Mouse (Mus musculus): ENCODE results near the gene Olfr1338. TPM values are rescaled to one million over a fixed set of nuclear protein-coding genes. Genes with fewer than 3 reads are reported as not detected.

Olfr1338 gene
- polyA plus RNA-seq, 1 experiment: not detected

DNA sequence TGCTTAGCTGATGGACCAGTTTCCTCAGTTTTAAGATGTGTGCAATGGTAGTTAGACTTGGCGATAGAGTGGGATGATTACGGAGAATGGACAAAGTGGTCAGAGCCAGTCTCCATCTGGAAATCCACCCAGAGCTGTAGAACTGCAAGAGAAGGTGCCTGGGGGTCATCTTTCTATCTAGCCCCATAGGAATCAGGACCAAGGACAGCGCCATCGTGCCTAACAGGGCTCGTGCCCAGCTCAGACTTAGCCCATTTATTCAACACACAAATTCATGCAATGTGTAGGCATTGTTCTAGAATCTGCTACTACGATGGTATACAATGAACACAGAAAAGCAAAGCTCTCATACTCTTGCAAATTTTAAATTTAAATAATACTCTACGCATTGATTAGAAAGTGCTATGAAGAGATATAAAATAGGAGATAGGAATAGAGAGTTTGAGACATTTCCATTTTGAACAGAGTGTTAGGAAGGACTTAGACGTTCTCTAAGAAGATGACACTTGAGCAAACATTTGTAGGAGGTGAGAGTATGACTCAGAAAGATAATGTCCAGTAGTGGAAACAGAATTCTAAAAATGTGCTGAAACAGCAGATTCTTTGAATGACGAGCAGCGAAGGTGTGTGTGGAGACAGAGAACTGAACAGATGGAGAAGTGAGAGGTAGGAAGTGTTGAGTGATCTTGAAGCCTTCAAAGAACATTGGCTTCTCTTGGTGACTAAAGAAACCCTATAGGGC lies 36.6 kb downstream of the Olfr1338 start:
- DNase-seq (ENCODE audit: low read depth in 1 of 2, low spot score in 2 of 2): no peak
- TF ChIP-seq POLR2A (IDR thresholded peaks at IDR 0.05; ENCODE audit: low read depth, low read length): no peak
- no peak for TF ChIP-seq CTCF (IDR thresholded peaks at IDR 0.05; ENCODE audit: extremely low read depth, insufficient read depth, insufficient read length, insufficient replicate concordance)
- WGBS: 58% methylated on average over 10 of the region's 10 CpGs

DNA sequence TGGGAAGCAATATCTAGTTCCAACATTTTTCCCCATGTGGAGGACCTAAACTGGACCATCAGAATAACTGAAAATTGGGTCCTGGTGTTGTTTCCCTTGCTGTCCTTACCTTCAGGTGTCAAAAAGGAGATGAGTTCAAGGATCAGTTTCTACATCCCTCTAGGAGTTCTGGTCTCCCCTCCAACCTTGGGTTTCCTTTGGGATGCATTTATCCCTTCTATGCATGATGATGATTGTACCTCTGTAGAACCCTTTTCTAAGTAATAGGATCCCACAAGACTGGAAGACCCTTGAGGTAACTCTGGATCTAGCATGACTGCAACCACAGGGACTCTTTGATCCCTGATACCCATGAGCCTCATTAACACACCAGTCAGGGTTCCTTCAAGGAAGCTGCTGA lies 38.7 kb downstream of the Olfr1338 start, which contains the start of gene Olfr1340:
Gene Olfr1340, plus strand, starts transcription at position 301 of the 400 bp plus-strand sequence.
- H3K4me1 ChIP-seq (ENCODE audit: control insufficient read depth, insufficient read depth, insufficient read length): no peaks in the 10 kb centered on the region
- DNase-seq (ENCODE audit: low read depth in 1 of 2, low spot score in 2 of 2): no peak
- no peak within 1 kb of the TSS for H3K4me3 ChIP-seq (ENCODE audit: extremely low read depth, insufficient read depth, insufficient read length)
- no peak within 1 kb of the TSS for H3K27ac ChIP-seq (ENCODE audit: insufficient read depth, low read length)
- H3K27me3 ChIP-seq (ENCODE audit: control insufficient read depth, insufficient read depth, low read length): no peaks in the 10 kb centered on the region
- H3K36me3 ChIP-seq (ENCODE audit: control insufficient read depth, insufficient read depth, low read length): no peaks in the 10 kb centered on the region
- no peak for TF ChIP-seq POLR2A (IDR thresholded peaks at IDR 0.05; ENCODE audit: low read depth, low read length)
- TF ChIP-seq CTCF (IDR thresholded peaks at IDR 0.05; ENCODE audit: extremely low read depth, insufficient read depth, insufficient read length, insufficient replicate concordance): no peak

More for the DNA sequence above, 36.6 kb downstream of the Olfr1338 start:
- Histone ChIP-seq H3K4me1 (ENCODE audit: control insufficient read depth, insufficient read depth, insufficient read length) (no peaks in the 10 kb centered on the region), H3K36me3 (ENCODE audit: control insufficient read depth, insufficient read depth, low read length) (no peaks in the 10 kb centered on the region), H3K27me3 (ENCODE audit: control insufficient read depth, insufficient read depth, low read length) (no peaks in the 10 kb centered on the region), H3K27ac (ENCODE audit: insufficient read depth, low read length) (no peak overlapping the region), H3K4me3 (ENCODE audit: extremely low read depth, insufficient read depth, insufficient read length) (no peak overlapping the region)

DNA sequence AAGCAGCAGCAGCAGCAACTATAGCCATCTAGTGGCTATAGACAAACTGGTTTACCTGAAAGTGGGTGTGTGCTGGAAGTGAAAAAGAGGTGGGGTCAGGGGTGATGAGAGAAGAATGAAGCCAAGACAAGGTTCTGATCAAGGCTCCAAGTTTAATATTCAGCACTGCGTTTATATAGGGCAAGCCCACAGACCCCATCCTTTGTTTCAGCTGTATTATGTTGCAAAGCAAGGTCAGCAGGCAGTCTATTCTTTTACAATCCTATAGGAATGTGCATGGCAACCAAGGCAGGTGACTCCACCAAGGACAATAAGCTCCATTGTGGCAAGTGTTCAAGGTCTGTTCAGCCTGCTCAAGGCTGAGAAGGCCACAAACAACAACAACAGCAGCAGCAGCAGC lies 46.9 kb downstream of the Olfr1338 start:
- no peaks in the 10 kb centered on the region for H3K36me3 ChIP-seq (ENCODE audit: control insufficient read depth, insufficient read depth, low read length)
- WGBS: 71% methylated on average over 1 of the region's 1 CpGs
- H3K4me1 ChIP-seq (ENCODE audit: control insufficient read depth, insufficient read depth, insufficient read length): no peaks in the 10 kb centered on the region
- TF ChIP-seq CTCF (IDR thresholded peaks at IDR 0.05; ENCODE audit: extremely low read depth, insufficient read depth, insufficient read length, insufficient replicate concordance) (no peak), POLR2A (IDR thresholded peaks at IDR 0.05; ENCODE audit: low read depth, low read length) (no peak)
- no peak for DNase-seq (ENCODE audit: low read depth in 1 of 2, low spot score in 2 of 2)
- H3K27me3 ChIP-seq (ENCODE audit: control insufficient read depth, insufficient read depth, low read length): no peaks in the 10 kb centered on the region
- H3K4me3 ChIP-seq (ENCODE audit: extremely low read depth, insufficient read depth, insufficient read length): no peak overlapping the region
- no peak overlapping the region for H3K27ac ChIP-seq (ENCODE audit: insufficient read depth, low read length)

DNA sequence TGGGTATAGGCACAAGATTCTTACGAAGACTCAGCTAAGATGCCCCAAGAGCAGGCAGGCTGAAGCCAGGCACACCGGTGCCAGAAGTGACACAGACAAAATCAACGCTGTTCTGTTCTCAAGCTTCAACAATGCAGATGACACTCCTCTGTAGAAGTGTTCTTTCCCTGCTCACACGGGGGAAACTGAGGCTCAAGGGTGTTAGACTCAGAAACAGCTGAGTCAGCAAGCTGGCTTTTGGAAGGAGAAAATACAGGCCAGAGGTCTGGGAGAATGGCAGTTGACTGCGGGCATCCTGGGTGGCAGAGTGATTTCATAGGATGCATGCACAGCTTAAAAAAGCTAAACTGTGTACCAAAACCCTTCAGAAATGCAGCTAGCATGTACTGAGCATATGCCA lies 50.5 kb downstream of the Olfr1338 start:
- TF ChIP-seq POLR2A (IDR thresholded peaks at IDR 0.05; ENCODE audit: low read depth, low read length): no peak
- no peak for TF ChIP-seq CTCF (IDR thresholded peaks at IDR 0.05; ENCODE audit: extremely low read depth, insufficient read depth, insufficient read length, insufficient replicate concordance)
- no peaks in the 10 kb centered on the region for H3K27me3 ChIP-seq (ENCODE audit: control insufficient read depth, insufficient read depth, low read length)
- WGBS: 83% methylated on average over 5 of the region's 5 CpGs
- no peak overlapping the region for H3K4me3 ChIP-seq (ENCODE audit: extremely low read depth, insufficient read depth, insufficient read length)
- no peak overlapping the region for H3K27ac ChIP-seq (ENCODE audit: insufficient read depth, low read length)
- H3K4me1 ChIP-seq (ENCODE audit: control insufficient read depth, insufficient read depth, insufficient read length): no peaks in the 10 kb centered on the region
- DNase-seq (ENCODE audit: low read depth in 1 of 2, low spot score in 2 of 2): no peak
- no peaks in the 10 kb centered on the region for H3K36me3 ChIP-seq (ENCODE audit: control insufficient read depth, insufficient read depth, low read length)

DNA sequence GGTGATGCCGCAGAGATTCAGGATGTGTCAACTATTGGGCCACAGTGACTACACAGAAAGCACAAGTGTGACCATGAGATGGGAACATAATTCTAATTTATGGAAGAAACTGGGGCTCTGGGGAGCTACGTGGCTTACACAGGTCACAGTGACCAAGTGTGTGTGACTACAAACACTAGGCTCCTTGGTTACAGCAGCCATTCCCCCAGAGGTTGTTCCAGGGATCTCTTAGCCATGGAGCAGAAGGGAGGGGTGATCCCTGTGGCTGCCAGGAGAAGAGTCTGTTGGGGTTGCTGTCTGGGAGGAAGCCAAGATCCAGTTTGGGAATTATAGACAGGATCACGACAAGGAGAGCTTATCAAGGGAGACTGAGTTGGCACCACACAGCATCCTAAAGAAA lies 55.3 kb downstream of the Olfr1338 start, which contains the start of gene Olfr1341:
Gene Olfr1341, plus strand, starts transcription at position 301 of the 400 bp plus-strand sequence.
- Histone ChIP-seq H3K36me3 (ENCODE audit: control insufficient read depth, insufficient read depth, low read length) (no peaks in the 10 kb centered on the region), H3K4me3 (ENCODE audit: extremely low read depth, insufficient read depth, insufficient read length) (no peak within 1 kb of the TSS), H3K27me3 (ENCODE audit: control insufficient read depth, insufficient read depth, low read length) (no peaks in the 10 kb centered on the region), H3K27ac (ENCODE audit: insufficient read depth, low read length) (no peak within 1 kb of the TSS), H3K4me1 (ENCODE audit: control insufficient read depth, insufficient read depth, insufficient read length) (no peaks in the 10 kb centered on the region)
- no peak for DNase-seq (ENCODE audit: low read depth in 1 of 2, low spot score in 2 of 2)
- TF ChIP-seq POLR2A (IDR thresholded peaks at IDR 0.05; ENCODE audit: low read depth, low read length): no peak
- no peak for TF ChIP-seq CTCF (IDR thresholded peaks at IDR 0.05; ENCODE audit: extremely low read depth, insufficient read depth, insufficient read length, insufficient replicate concordance)
- WGBS: 79% methylated on average over 3 of the region's 3 CpGs

Other genes with a start within 250 kb of the Olfr1338 start
- gene 2610528J11Rik, start 231.7 kb downstream of the Olfr1338 start, polyA plus RNA-seq (2012; rRNA removed): 1.5 and 1.7 TPM in 2 replicates
- 0.54 and 0.79 TPM in 2 replicates for gene Tmem125, start 214.7 kb downstream of the Olfr1338 start, polyA plus RNA-seq (2012; rRNA removed)
- not detected in 2 replicates for gene Cfap57, start 138.0 kb downstream of the Olfr1338 start, polyA plus RNA-seq (2012; rRNA removed)
- gene Ebna1bp2, start 137.9 kb downstream of the Olfr1338 start, polyA plus RNA-seq (2012; rRNA removed): 17.5 and 18.5 TPM in 2 replicates
- gene Olfr62, start 99.8 kb downstream of the Olfr1338 start, polyA plus RNA-seq (2012; rRNA removed): not detected in 2 replicates
- gene Olfr1342, start 66.0 kb downstream of the Olfr1338 start, polyA plus RNA-seq (2012; rRNA removed): 0.18 TPM in 1 of 2 replicates, not detected in the other
- not detected in 2 replicates for gene Olfr1341, start 55.2 kb downstream of the Olfr1338 start, polyA plus RNA-seq (2012; rRNA removed)
- not detected in 2 replicates for gene Olfr1340, start 38.6 kb downstream of the Olfr1338 start, polyA plus RNA-seq (2012; rRNA removed)
- gene Olfr1339, start 26.6 kb downstream of the Olfr1338 start, polyA plus RNA-seq (2012; rRNA removed): not detected in 2 replicates
- gene Olfr1337, start 23.8 kb upstream of the Olfr1338 start, polyA plus RNA-seq (2012; rRNA removed): not detected in 2 replicates
- not detected in 2 replicates for gene Olfr1335, start 51.2 kb upstream of the Olfr1338 start, polyA plus RNA-seq (2012; rRNA removed)
- gene Olfr1333, start 77.5 kb upstream of the Olfr1338 start, polyA plus RNA-seq (2012; rRNA removed): not detected in 2 replicates
- gene Olfr1331, start 105.9 kb upstream of the Olfr1338 start, polyA plus RNA-seq (2012; rRNA removed): not detected in 2 replicates
- gene Olfr1330, start 129.9 kb upstream of the Olfr1338 start, polyA plus RNA-seq (2012; rRNA removed): not detected in 2 replicates
- gene Olfr1329, start 158.7 kb upstream of the Olfr1338 start, polyA plus RNA-seq (2012; rRNA removed): not detected in 2 replicates
- not detected in 2 replicates for gene Olfr1328, start 179.9 kb upstream of the Olfr1338 start, polyA plus RNA-seq (2012; rRNA removed)
- gene Lao1, start 202.8 kb upstream of the Olfr1338 start, polyA plus RNA-seq (2012; rRNA removed): not detected in 2 replicates